Comparison of ENCODE assay signal across 9 mouse cellular contexts in genomic region chr12:111469507-111469906, GRCm38 (mm10). TPM values are rescaled to one million over a fixed set of nuclear protein-coding genes. Genes with fewer than 3 reads are reported as not detected.
DNase-seq lines count a peak whose midpoint lies in the region; ATAC-seq and TF ChIP-seq lines count a peak whose summit lies in the region.
"Had no signal": no experiment of that assay in that cellular context is flagged by ENCODE, and none has a peak within 500 bp of the region (broad histone marks: within the 10 kb centered on the region; RNA-seq: fewer than 3 reads in every experiment).

No protein-coding gene starts in this region.

- no peaks in the 10 kb centered on the region for H3K9me3 ChIP-seq in forebrain, postnatal 0 days (ENCODE audit: low read length)
- H3K9me3 ChIP-seq in intestine, embryonic 16.5 days (ENCODE audit: control insufficient read depth, low read length), result no peaks in the 10 kb centered on the region
- H3K9me3 ChIP-seq: embryonic facial prominence, embryonic 12.5 days had no signal

- no peaks in the 10 kb centered on the region for H3K4me1 ChIP-seq in forebrain, postnatal 0 days (ENCODE audit: insufficient read depth)
- no peaks in the 10 kb centered on the region for H3K4me1 ChIP-seq in intestine, embryonic 16.5 days (ENCODE audit: control insufficient read depth, insufficient read depth, low read length)

- no peak overlapping the region for H3K27ac ChIP-seq in forebrain, postnatal 0 days (ENCODE audit: low read depth, low read length)
- H3K27ac ChIP-seq in intestine, embryonic 16.5 days (ENCODE audit: low read length), result no peak overlapping the region
- H3K27ac ChIP-seq: embryonic facial prominence, embryonic 12.5 days had no signal

- no peak overlapping the region for H3K4me2 ChIP-seq in forebrain, postnatal 0 days (ENCODE audit: low read depth)
- H3K4me2 ChIP-seq in intestine, embryonic 16.5 days (ENCODE audit: low read depth, low read length), result no peak overlapping the region
- H3K4me2 ChIP-seq: embryonic facial prominence, embryonic 12.5 days had no signal

- H3K36me3 ChIP-seq in forebrain, postnatal 0 days (ENCODE audit: insufficient read depth), result no peaks in the 10 kb centered on the region
- no peaks in the 10 kb centered on the region for H3K36me3 ChIP-seq in intestine, embryonic 16.5 days (ENCODE audit: control insufficient read depth, insufficient read depth, low read length)
- H3K36me3 ChIP-seq: embryonic facial prominence, embryonic 12.5 days had no signal

- peak; percentile 25 for DNase-seq in left cerebral cortex, adult 11 months (ENCODE audit: low spot score)
- DNase-seq in left cerebral cortex, adult 8-10 months (ENCODE audit: low spot score in 2 of 2), result no peak
- DNase-seq in c-Kit-positive CD71-positive TER-119-negative erythroid progenitor cells, embryonic 14.5 days (ENCODE audit: low read depth), result peak; percentile 65
- DNase-seq in forebrain, postnatal 0 days, result peak; percentile 80
- DNase-seq in left cerebral cortex, postnatal 4 days, result peak; percentile 76
- DNase-seq in testis, postnatal 10 days (ENCODE audit: low spot score), result peak; percentile 83

- peak; percentile 72 for ATAC-seq in forebrain, postnatal 0 days
- ATAC-seq in intestine, embryonic 16.5 days, result 0 out of 2 replicates have a peak, but pooled peaks have one; percentile 52
- ATAC-seq in monocyte, adult 5-6 weeks (replicated peaks; ENCODE audit: insufficient number of reproducible peaks, low FRiP score, low TSS enrichment, poor library complexity, severe bottlenecking), result peak; percentile 62; the same call in 1 of the 2 replicates

- TF ChIP-seq CTCF in forebrain, postnatal 0 days (IDR thresholded peaks at IDR 0.05; ENCODE audit: low read depth), result peak; percentile 85

- no peak overlapping the region for H3K9ac ChIP-seq in forebrain, postnatal 0 days
- H3K9ac ChIP-seq in intestine, embryonic 16.5 days (ENCODE audit: low read depth, low read length), result no peak overlapping the region
- H3K9ac ChIP-seq: embryonic facial prominence, embryonic 12.5 days had no signal

- H3K27me3 ChIP-seq in forebrain, postnatal 0 days (ENCODE audit: insufficient read depth, low read length), result no peaks in the 10 kb centered on the region
- H3K27me3 ChIP-seq in intestine, embryonic 16.5 days (replicated peaks; ENCODE audit: control insufficient read depth, insufficient read depth, low read length), result no peaks in the 10 kb centered on the region; the same call in 1 of the 2 replicates
- H3K27me3 ChIP-seq: embryonic facial prominence, embryonic 12.5 days had no signal

- intact Hi-C loops in left cerebral cortex, postnatal 4 days (cut with DNase I), result no loop called here

- H3K4me3 ChIP-seq in forebrain, postnatal 0 days (ENCODE audit: low read depth, low read length), result no peak overlapping the region
- H3K4me3 ChIP-seq in intestine, embryonic 16.5 days (ENCODE audit: low read length), result no peak overlapping the region
- H3K4me3 ChIP-seq: embryonic facial prominence, embryonic 12.5 days had no signal

- WGBS in forebrain, postnatal 0 days, result 10% methylated on average over 8 of the region's 8 CpGs
- 10% methylated on average over 8 of the region's 8 CpGs for WGBS in intestine, embryonic 16.5 days

RNA-seq across cellular contexts. Expression of gene Gm266, which starts 16.1 kb away (rescaled TPM):
- total RNA-seq in left cerebral cortex, adult 8-10 months (2022), result 1 to 10 TPM; 3.0 to 5.1 (median 3.8) TPM
- 5.1 and 5.4 TPM in 2 replicates for total RNA-seq in forebrain, postnatal 0 days (2014; rRNA removed)
- polyA plus RNA-seq in forebrain, postnatal 0 days (2015; fragmentation: Nextera tagmentation; extraction: Ambion mirVana), result 3.7 and 5.2 TPM in 2 replicates
- polyA plus RNA-seq in intestine, embryonic 16.5 days (2015; fragmentation: Nextera tagmentation; extraction: Ambion mirVana), result 11.7 and 12.2 TPM in 2 replicates
- total RNA-seq in left cerebral cortex, postnatal 4 days (2021), result 1 to 10 TPM; 2.2 to 2.8 TPM
- not detected in 3 replicates for total RNA-seq in monocyte, adult 5-6 weeks (2017)

RNA-seq across cellular contexts. Expression of gene Tnfaip2, which starts 27.2 kb away (rescaled TPM):
- 1 to 10 TPM in 1 of 4 experiments, under 1 TPM in 3; 0.44 to 1.3 (median 0.68) TPM for total RNA-seq in left cerebral cortex, adult 8-10 months (2022)
- 1.0 and 4.8 TPM in 2 replicates for total RNA-seq in forebrain, postnatal 0 days (2014; rRNA removed)
- 0.33 and 1.2 TPM in 2 replicates for polyA plus RNA-seq in forebrain, postnatal 0 days (2015; fragmentation: Nextera tagmentation; extraction: Ambion mirVana)
- 2.7 and 3.5 TPM in 2 replicates for polyA plus RNA-seq in intestine, embryonic 16.5 days (2015; fragmentation: Nextera tagmentation; extraction: Ambion mirVana)
- total RNA-seq in left cerebral cortex, postnatal 4 days (2021), result under 1 TPM; 0.38 to 0.50 TPM
- 25.9 to 40.4 TPM (median 27.4 TPM) in 3 replicates for total RNA-seq in monocyte, adult 5-6 weeks (2017)

RNA-seq across cellular contexts. Expression of gene Exoc3l4, which starts 52.7 kb away (rescaled TPM):
- total RNA-seq in left cerebral cortex, adult 8-10 months (2022), result 1 to 10 TPM; 1.7 to 2.5 (median 2.0) TPM
- 2.1 TPM in 2 replicates for total RNA-seq in forebrain, postnatal 0 days (2014; rRNA removed)
- polyA plus RNA-seq in forebrain, postnatal 0 days (2015; fragmentation: Nextera tagmentation; extraction: Ambion mirVana), result 1.5 and 2.0 TPM in 2 replicates
- 20.4 and 29.1 TPM in 2 replicates for polyA plus RNA-seq in intestine, embryonic 16.5 days (2015; fragmentation: Nextera tagmentation; extraction: Ambion mirVana)
- 1 to 10 TPM in 1 of 2 experiments, under 1 TPM in 1; 0.62 to 1.6 TPM for total RNA-seq in left cerebral cortex, postnatal 4 days (2021)
- 1.1 TPM in 1 of 3 replicates, not detected in the others for total RNA-seq in monocyte, adult 5-6 weeks (2017)

Comparison
In these comparisons a context has a peak if more than half of its experiments do, and no peak if none do; other contexts are left out.
1. DNase-seq: peak in left cerebral cortex, adult 11 months (single experiment), c-Kit-positive CD71-positive TER-119-negative erythroid progenitor cells, embryonic 14.5 days (single experiment), forebrain, postnatal 0 days (single experiment), left cerebral cortex, postnatal 4 days (single experiment) and testis, postnatal 10 days (single experiment); none in left cerebral cortex, adult 8-10 months (0 of 2).
2. Peak in every context shown above with its lines, with median percentiles within 50 percentile points of each other: ATAC-seq.